Mouse (Mus musculus): Measurements from ENCODE around the gene Bsg. TPM values are rescaled to one million over a fixed set of nuclear protein-coding genes. Genes with fewer than 3 reads are reported as not detected.

Bsg gene
- total RNA-seq (2021), result 100 to 1,000 TPM; 618 to 637 TPM
- long read RNA-seq, experiment 1, transcript Bsg-205 (7 exons, 1,261 nt), result major isoform, 460 of 549 reads
- long read RNA-seq, experiment 1, transcript Bsg-201 (8 exons, 1,526 nt), result minor isoform, 30 of 549 reads
- long read RNA-seq, experiment 1, partial matches to known transcripts, result 5 of 549 reads
- long read RNA-seq, experiment 1, other reads (novel, unspliced or antisense), result 50 of 549 reads
- long read RNA-seq, experiment 2, transcript Bsg-205 (7 exons, 1,261 nt), result major isoform, 1,184 of 1,348 reads
- long read RNA-seq, experiment 2, transcript Bsg-202 (6 exons, 1,240 nt), result minor isoform, 8 of 1,348 reads
- long read RNA-seq, experiment 2, transcript Bsg-201 (8 exons, 1,526 nt), result minor isoform, 51 of 1,348 reads
- long read RNA-seq, experiment 2, partial matches to known transcripts, result 15 of 1,348 reads
- long read RNA-seq, experiment 2, other reads (novel, unspliced or antisense), result 88 of 1,348 reads

GRCm38 (mm10) chr10:79704065-79704969 lies at the start of gene Bsg:
TSS of gene Bsg (plus strand) at chr10:79704491.
- DNase-seq (ENCODE audit: low spot score in 2 of 2), result peak; percentile 97

- DNase-seq (ENCODE audit: low spot score in 2 of 2), result no peak
Measured at GRCm38 (mm10) chr10:79654946-79655395, 49.3 kb upstream of the Bsg start.

- no peak for DNase-seq (ENCODE audit: low spot score in 2 of 2)
Measured at GRCm38 (mm10) chr10:79658829-79659228, 45.5 kb upstream of the Bsg start.

- DNase-seq (ENCODE audit: low spot score in 2 of 2), result no peak
Measured at GRCm38 (mm10) chr10:79660298-79660697, 44.0 kb upstream of the Bsg start.

- no peak for DNase-seq (ENCODE audit: low spot score in 2 of 2)
Measured at GRCm38 (mm10) chr10:79661861-79662260, 42.4 kb upstream of the Bsg start.

GRCm38 (mm10) chr10:79664131-79664665 lies 40.1 kb upstream of the Bsg start, which contains the start of gene Madcam1:
TSS of gene Madcam1 (plus strand) at chr10:79664559.
- peak; percentile 59 to 68 for DNase-seq (ENCODE audit: low spot score in 2 of 2)

GRCm38 (mm10) chr10:79665051-79665450 lies 39.2 kb upstream of the Bsg start:
- no peak for DNase-seq (ENCODE audit: low spot score in 2 of 2)

- DNase-seq (ENCODE audit: low spot score in 2 of 2), result no peak
Measured at GRCm38 (mm10) chr10:79666493-79666892, 37.8 kb upstream of the Bsg start.

- DNase-seq (ENCODE audit: low spot score in 2 of 2), result no peak
Measured at GRCm38 (mm10) chr10:79668076-79668475, 36.2 kb upstream of the Bsg start.

- peak; percentile 85 to 86 for DNase-seq (ENCODE audit: low spot score in 2 of 2)
Measured at GRCm38 (mm10) chr10:79668771-79669575, 35.3 kb upstream of the Bsg start, which contains the start of gene Tpgs1. TSS of gene Tpgs1 (plus strand) at chr10:79669369.

GRCm38 (mm10) chr10:79669576-79670057 lies 34.7 kb upstream of the Bsg start:
- peak; percentile 67 to 78 for DNase-seq (ENCODE audit: low spot score in 2 of 2)

GRCm38 (mm10) chr10:79670071-79670888 lies 34.0 kb upstream of the Bsg start:
- DNase-seq (ENCODE audit: low spot score in 2 of 2), result no peak

GRCm38 (mm10) chr10:79671396-79672087 lies 32.7 kb upstream of the Bsg start:
- DNase-seq (ENCODE audit: low spot score in 2 of 2), result no peak

GRCm38 (mm10) chr10:79672088-79672455 lies 32.2 kb upstream of the Bsg start:
- no peak for DNase-seq (ENCODE audit: low spot score in 2 of 2)

- DNase-seq (ENCODE audit: low spot score in 2 of 2), result no peak
Measured at GRCm38 (mm10) chr10:79673054-79673453, 31.2 kb upstream of the Bsg start.

GRCm38 (mm10) chr10:79675346-79676035 lies 28.8 kb upstream of the Bsg start:
- DNase-seq (ENCODE audit: low spot score in 2 of 2), result no peak

- DNase-seq (ENCODE audit: low spot score in 2 of 2), result no peak
Measured at GRCm38 (mm10) chr10:79680606-79681495, 23.4 kb upstream of the Bsg start.

Data from adrenal gland, adult 18-20 months (tissue).